Mouse (Mus musculus) liver (tissue): Measurements from ENCODE around the gene Fancm.
"Not testable (repeated sequence)": the region's sequence is repeated elsewhere in the genome, so short reads cannot be mapped to it uniquely, and the experiment has no call there.

ENCODE experiments used
- DNase-seq: peaks from one replicate; pipeline ENCODE4 v3.0.0-alpha.2; 2020; ENCODE audit warnings: mixed read lengths

The Fancm gene

DNA sequence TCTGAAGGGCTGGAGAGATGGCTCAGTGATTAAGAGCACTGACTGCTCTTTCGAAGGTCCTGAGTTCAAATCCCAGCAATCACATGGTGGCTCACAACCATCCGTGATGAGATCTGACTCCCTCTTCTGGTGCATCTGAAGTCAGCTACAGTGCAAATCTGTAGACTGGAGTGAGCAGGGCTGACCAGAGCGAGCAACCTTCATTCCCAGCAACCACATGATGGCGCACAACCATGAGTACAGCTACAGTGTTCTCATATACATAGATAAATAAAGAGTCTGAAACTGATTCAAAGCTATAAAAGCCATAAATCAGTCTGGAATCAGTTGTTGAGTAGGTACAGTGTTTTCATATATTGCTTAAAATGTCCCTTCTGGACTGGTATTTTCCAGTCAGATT is 60.7 kb downstream of the Fancm start:
- DNase-seq, result not testable (repeated sequence)

DNA sequence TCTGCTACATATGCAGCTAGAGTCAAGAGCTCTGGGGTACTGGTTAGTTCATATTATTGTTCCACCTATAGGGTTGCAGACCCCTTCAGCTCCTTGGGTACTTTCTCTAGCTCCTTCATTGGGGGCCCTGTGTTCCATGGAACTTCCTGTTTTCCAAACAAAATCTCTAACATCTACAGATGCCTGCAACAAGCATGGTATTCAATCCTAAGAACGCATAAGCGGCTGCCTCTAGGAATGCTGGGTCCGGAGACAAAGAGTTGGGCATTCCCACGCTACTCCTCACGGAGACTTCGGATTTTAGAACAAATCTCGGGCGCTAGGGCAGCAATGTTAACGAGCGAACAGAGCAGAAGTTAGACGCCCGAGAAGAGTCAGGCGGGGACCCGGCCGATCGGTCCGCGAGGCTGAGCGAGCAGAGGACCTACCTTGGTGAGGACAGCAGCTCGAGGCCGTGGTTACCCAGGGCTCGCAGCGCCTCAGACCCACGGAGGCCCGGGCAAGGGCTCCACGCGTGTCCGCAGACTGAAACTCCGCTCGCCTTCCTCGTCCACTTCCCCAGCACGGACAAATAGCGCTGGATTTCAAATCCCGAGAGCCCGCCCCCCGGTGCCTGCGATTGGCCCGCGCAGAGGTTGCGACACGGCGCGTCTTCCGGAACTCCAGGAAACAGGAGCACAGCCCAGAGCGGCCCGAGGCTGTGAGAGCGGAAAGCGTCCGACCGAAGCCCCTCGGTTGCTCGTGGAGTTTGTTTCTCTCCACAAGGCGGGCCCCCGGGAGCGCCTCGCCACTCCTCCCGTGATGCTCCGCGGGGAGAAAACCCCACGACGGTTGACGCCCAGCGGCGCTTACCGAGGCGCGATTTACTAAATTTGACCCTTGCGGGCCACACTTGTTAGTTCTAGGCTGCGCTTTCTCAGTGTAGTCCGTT is 96.9 kb downstream of the Fancm start, which contains the start of gene Mis18bp1:
Gene Mis18bp1 (minus strand): TSS at position 584 of the 931 bp plus-strand sequence.
- peak; percentile 96 for DNase-seq

DNA sequence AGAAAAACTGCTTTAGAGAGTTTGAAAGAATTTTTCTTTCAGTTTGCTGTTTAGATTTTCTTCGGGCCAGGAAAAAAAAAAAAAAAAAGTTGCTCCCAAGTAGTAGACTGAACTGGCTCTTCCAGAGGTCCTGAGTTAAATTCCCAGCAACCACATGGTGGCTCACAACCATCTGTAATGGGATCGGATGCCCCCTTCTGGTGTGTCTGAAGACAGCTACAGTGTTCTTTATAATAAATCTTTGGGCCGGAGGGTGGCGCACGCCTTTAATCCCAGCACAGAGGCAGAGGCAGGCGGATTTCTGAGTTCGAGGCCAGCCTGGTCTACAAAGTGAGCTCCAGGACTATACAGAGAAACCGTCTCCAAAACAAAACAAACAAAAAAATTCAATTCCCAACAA is 97.6 kb downstream of the Fancm start:
- peak; percentile 62 for DNase-seq

DNA sequence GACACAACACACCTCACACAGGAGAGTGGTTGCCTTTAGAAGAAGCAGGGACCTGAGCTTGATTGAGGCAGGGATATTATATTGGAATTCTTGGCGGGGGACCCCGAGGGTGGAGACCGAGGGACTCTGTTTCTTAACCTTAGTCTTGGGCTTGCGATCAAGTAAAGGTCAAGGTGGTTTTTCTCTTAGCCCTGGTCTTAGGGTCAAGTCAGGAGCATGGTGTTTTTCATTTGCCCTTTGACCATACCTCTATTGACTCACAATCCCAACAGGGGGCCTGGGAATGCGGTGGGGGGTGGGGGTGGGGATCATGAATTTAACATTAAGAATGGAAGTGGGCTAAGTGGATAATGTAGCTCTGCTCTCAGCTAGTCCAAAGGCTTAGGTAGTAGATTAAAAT is 98.3 kb downstream of the Fancm start:
- DNase-seq, result no peak
